Mouse (Mus musculus): Measurements from ENCODE around the gene Adk. TPM values are rescaled to one million over a fixed set of nuclear protein-coding genes. Genes with fewer than 3 reads are reported as not detected.

Adk gene
- polyA plus RNA-seq, 1 experiment from 2014 or later, result 257 TPM

DNA sequence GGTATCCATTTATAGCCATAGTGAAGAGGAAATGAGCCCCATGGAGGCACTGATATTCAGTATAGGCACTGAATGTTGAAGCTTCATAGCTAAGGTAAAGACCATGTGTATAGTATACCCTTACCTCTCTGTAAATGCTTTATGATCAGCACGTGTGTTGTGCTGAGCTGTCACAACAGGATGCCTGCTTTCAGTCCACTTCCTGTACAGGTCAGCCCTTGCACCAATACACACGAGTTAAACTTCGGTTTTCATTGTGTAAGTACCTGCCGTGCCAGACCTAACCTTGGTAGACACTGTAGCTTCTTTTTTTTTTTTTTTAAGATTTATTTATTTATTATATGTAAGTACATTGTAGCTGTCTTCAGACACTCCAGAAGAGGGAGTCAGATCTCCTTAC lies 381.0 kb downstream of the Adk start:
- H3K27ac ChIP-seq (ENCODE audit: poor library complexity, severe bottlenecking), result no peak overlapping the region
- WGBS, result 84% methylated on average over 4 of the region's 4 CpGs

DNA sequence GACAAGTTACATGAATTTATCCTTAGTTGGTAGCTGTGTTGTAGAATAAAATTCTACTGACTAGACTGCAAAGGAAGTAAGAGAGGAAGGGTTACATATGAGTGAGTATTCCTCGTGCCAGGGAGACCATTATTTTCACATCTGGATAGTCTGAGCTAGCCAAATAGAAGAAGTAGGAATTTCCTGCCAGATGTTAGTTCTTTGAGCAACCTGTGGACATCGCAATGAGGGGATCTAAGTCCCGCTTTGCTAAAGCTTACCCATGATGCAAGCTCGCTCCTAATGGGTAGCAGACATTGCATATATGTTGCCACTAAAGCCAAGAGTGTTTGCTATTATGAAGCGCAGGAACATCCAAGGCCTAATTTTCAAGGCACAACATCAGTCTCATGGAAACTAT lies 381.6 kb downstream of the Adk start:
- H3K9ac ChIP-seq, result no peak overlapping the region
- no peak overlapping the region for H3K4me2 ChIP-seq
- H3K4me1 ChIP-seq (replicated peaks), result peaks cover 38% of the 10 kb centered on the region
- 0 out of 2 replicates have a peak overlapping the region, but pooled peaks have one; percentile 27 for H3K27ac ChIP-seq (ENCODE audit: poor library complexity, severe bottlenecking)
- peaks cover 14% of the 10 kb centered on the region for H3K36me3 ChIP-seq
- H3K27me3 ChIP-seq (replicated peaks), result no peaks in the 10 kb centered on the region
- no peaks in the 10 kb centered on the region for H3K9me3 ChIP-seq (replicated peaks)
- no peak overlapping the region for H3K4me3 ChIP-seq
- ATAC-seq (ENCODE audit: insufficient number of reproducible peaks, low FRiP score), result no peak
- WGBS, result 73% methylated on average over 5 of the region's 5 CpGs

More for the DNA sequence above, 381.0 kb downstream of the Adk start:
- Histone ChIP-seq H3K4me1 (replicated peaks) (peaks cover 34% of the 10 kb centered on the region), H3K4me2 (no peak overlapping the region), H3K27me3 (replicated peaks) (no peaks in the 10 kb centered on the region), H3K9me3 (replicated peaks) (no peaks in the 10 kb centered on the region), H3K36me3 (peaks cover 16% of the 10 kb centered on the region), H3K4me3 (no peak overlapping the region), H3K9ac (no peak overlapping the region)
- no peak for ATAC-seq (ENCODE audit: insufficient number of reproducible peaks, low FRiP score)

DNA sequence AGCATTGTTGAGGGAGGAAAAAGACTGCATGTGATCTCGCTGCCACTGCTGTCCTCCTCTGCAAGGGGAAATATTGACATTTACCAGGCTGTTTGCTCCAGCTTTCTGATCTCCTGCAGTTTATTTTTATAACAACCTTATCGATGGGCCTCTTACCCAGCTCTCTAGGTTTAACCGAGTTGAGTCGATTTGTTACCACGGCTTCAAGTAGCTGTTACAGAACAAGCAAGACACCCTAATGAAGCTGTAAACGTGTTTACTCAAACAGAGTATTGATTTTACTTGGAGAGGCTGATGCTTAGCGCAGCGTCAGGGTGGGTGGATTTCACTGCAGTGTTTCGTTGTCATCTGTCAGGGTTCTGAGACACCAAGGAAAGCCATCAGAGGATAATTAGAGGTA lies 382.3 kb downstream of the Adk start:
- no peak overlapping the region for H3K9ac ChIP-seq

DNA sequence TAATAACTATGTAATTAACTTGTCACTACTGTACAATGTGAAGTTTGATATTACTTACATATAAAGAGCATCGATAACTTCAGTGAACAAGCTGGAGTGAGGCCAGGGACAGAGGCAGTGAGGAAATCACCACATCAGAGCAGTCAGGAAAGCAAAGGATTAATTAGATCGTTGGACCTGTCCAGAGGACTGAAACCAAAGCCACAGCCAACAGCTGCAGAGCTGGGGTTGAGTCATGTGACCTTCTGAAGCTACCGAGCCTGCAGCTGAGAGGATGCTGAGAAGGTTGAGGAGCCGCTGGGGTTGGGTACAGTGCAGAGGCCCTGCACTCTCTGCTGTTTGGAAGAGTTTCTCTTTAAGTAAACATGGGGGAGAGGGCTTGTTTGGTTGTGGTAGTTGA lies 387.4 kb downstream of the Adk start:
- H3K36me3 ChIP-seq, result peaks cover 8% of the 10 kb centered on the region; the same call in 1 of the 2 replicates
- no peak overlapping the region for H3K4me3 ChIP-seq
- peaks cover 48% of the 10 kb centered on the region for H3K4me1 ChIP-seq (replicated peaks)
- no peak overlapping the region for H3K9ac ChIP-seq
- peaks cover 4% of the 10 kb centered on the region; the same call in 1 of the 2 replicates for H3K9me3 ChIP-seq (replicated peaks)
- H3K4me2 ChIP-seq, result no peak overlapping the region
- WGBS, result 44% methylated on average over 4 of the region's 4 CpGs
- 0 out of 2 replicates have a peak, but pooled peaks have one; percentile 42 for ATAC-seq (ENCODE audit: insufficient number of reproducible peaks, low FRiP score)
- H3K27ac ChIP-seq (ENCODE audit: poor library complexity, severe bottlenecking), result no peak overlapping the region
- no peaks in the 10 kb centered on the region for H3K27me3 ChIP-seq (replicated peaks)

More for the DNA sequence above, 382.3 kb downstream of the Adk start:
- H3K9me3 ChIP-seq (replicated peaks), result no peaks in the 10 kb centered on the region
- no peaks in the 10 kb centered on the region for H3K27me3 ChIP-seq (replicated peaks)
- H3K4me3 ChIP-seq, result no peak overlapping the region
- 28% methylated on average over 9 of the region's 9 CpGs for WGBS
- H3K27ac ChIP-seq (ENCODE audit: poor library complexity, severe bottlenecking), result peak overlapping the region; percentile 71
- peaks cover 44% of the 10 kb centered on the region for H3K4me1 ChIP-seq (replicated peaks)
- ATAC-seq (ENCODE audit: insufficient number of reproducible peaks, low FRiP score), result no peak
- peak overlapping the region; percentile 41 for H3K4me2 ChIP-seq
- peaks cover 14% of the 10 kb centered on the region for H3K36me3 ChIP-seq

DNA sequence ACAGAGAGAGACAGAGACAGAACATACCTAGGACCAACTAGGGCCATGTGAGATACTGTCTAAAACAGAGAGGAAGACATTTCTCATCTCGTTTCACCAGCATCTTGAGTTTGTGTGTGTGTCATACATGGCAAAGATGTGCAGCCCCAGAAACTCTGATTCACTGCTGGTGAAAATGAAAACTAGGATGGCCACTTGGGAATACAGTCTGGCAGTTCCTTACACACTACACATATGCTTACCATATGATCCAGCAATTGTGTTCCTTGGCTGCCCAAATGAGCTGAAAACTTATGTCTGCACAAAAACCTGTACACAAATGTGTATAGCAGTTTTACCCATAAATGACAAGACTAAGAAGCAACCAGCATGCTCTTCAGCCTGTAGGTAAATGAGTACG lies 388.2 kb downstream of the Adk start:
- 87% methylated on average over 2 of the region's 2 CpGs for WGBS
- H3K9me3 ChIP-seq (replicated peaks), result peaks cover 4% of the 10 kb centered on the region; the same call in 1 of the 2 replicates
- no peak overlapping the region for H3K4me3 ChIP-seq
- H3K9ac ChIP-seq, result no peak overlapping the region
- no peak overlapping the region for H3K27ac ChIP-seq (ENCODE audit: poor library complexity, severe bottlenecking)
- H3K36me3 ChIP-seq, result peaks cover 8% of the 10 kb centered on the region; the same call in 1 of the 2 replicates
- no peak for ATAC-seq (ENCODE audit: insufficient number of reproducible peaks, low FRiP score)
- H3K4me2 ChIP-seq, result no peak overlapping the region
- H3K27me3 ChIP-seq (replicated peaks), result no peaks in the 10 kb centered on the region
- H3K4me1 ChIP-seq (replicated peaks), result peaks cover 44% of the 10 kb centered on the region

DNA sequence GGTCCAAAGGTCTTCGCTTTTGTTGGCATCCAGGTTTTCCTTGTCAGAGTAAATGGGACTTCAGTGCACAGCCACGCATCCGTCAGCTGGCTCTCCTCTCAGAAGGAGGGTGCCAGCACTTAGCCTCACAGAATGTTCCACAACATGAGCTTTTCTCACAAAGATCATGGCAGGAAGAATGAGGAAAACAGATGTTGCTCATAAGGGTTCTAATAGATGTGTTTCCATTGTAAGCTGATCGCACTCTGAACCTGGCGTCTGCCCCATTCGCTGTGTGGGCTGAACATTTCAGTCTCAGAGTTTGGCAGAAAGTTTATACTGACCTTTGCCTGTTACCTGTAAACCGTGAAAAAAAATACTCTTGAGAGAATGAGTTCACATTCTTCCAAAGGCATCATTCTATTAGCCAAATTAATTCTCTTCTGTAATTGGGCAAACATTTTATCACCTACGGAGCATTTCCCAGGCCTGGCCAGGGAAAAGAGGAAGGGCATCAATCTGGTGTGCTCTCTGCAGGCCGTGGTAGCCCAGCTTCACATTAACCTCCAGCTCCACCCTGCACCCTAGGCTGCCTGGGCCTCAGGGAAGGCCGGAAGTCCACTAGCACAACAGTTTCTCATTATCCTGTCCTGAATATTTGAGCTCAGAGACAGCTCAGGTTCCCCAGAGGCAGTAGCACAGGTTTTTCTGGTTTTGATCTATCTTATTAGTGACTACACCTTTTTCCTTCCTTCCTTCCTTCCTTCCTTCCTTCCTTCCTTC lies 389.6 kb downstream of the Adk start:
- H3K4me2 ChIP-seq, result no peak overlapping the region
- ATAC-seq (ENCODE audit: insufficient number of reproducible peaks, low FRiP score), result no peak

DNA sequence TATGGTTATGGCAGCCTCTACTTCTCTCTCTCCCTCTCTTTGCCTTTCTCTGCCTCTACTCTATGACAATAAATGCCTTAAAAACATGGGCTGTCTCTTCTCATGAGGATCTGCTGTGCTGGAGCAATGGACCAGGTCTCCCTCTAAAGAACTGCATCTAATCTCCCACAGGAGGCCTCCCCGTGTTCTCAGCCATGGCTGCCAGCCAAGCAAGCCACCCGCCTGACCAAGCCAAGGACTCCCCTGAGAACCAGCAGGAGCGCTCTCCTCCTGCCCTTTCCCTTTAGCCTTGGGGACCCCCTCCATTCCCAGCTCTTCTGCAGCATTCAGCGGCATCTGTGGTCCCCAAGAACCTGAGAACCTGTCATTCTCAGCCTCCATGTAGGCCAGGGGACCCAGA lies 400.2 kb downstream of the Adk start:
- WGBS, result 60% methylated on average over 4 of the region's 4 CpGs
- no peak for ATAC-seq (ENCODE audit: insufficient number of reproducible peaks, low FRiP score)
- peaks cover 16% of the 10 kb centered on the region for H3K36me3 ChIP-seq
- no peak overlapping the region for H3K4me3 ChIP-seq
- no peaks in the 10 kb centered on the region for H3K9me3 ChIP-seq (replicated peaks)
- no peak overlapping the region for H3K27ac ChIP-seq (ENCODE audit: poor library complexity, severe bottlenecking)
- H3K27me3 ChIP-seq (replicated peaks), result no peaks in the 10 kb centered on the region
- H3K4me2 ChIP-seq, result no peak overlapping the region
- H3K9ac ChIP-seq, result no peak overlapping the region
- H3K4me1 ChIP-seq (replicated peaks), result peaks cover 10% of the 10 kb centered on the region

More for the DNA sequence above, 389.6 kb downstream of the Adk start:
- no peak overlapping the region for H3K4me3 ChIP-seq
- H3K9me3 ChIP-seq (replicated peaks), result peaks cover 4% of the 10 kb centered on the region; the same call in 1 of the 2 replicates
- WGBS, result 88% methylated on average over 10 of the region's 10 CpGs
- peaks cover 37% of the 10 kb centered on the region for H3K4me1 ChIP-seq (replicated peaks)
- H3K36me3 ChIP-seq, result peaks cover 8% of the 10 kb centered on the region; the same call in 1 of the 2 replicates
- H3K27me3 ChIP-seq (replicated peaks), result no peaks in the 10 kb centered on the region
- H3K9ac ChIP-seq, result no peak overlapping the region
- H3K27ac ChIP-seq (ENCODE audit: poor library complexity, severe bottlenecking), result no peak overlapping the region

DNA sequence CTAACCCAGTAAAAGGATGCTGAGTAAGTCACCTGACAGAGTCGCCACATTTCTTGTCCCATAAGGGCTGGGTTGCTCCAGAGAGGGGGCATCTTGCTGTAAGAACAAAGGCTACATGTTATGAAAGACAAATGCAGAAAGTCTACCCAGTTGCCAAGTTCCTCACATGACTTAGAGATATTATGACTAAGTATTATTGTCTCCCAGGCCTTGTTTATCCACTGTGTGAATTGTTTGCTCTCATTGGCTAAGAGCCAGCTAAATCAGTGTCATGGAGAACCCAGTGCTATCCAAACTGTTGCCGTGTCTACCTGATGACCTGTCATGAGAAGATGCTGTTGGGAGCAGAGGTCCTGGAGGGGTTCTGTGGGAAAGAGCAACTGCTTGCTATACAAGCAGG lies 401.5 kb downstream of the Adk start:
- Histone ChIP-seq H3K4me3 (no peak overlapping the region), H3K36me3 (peaks cover 13% of the 10 kb centered on the region), H3K9me3 (replicated peaks) (no peaks in the 10 kb centered on the region), H3K27me3 (replicated peaks) (no peaks in the 10 kb centered on the region), H3K4me2 (no peak overlapping the region), H3K9ac (no peak overlapping the region), H3K27ac (ENCODE audit: poor library complexity, severe bottlenecking) (no peak overlapping the region), H3K4me1 (replicated peaks) (peaks cover 10% of the 10 kb centered on the region)
- ATAC-seq (ENCODE audit: insufficient number of reproducible peaks, low FRiP score), result no peak
- 74% methylated on average over 2 of the region's 2 CpGs for WGBS

DNA sequence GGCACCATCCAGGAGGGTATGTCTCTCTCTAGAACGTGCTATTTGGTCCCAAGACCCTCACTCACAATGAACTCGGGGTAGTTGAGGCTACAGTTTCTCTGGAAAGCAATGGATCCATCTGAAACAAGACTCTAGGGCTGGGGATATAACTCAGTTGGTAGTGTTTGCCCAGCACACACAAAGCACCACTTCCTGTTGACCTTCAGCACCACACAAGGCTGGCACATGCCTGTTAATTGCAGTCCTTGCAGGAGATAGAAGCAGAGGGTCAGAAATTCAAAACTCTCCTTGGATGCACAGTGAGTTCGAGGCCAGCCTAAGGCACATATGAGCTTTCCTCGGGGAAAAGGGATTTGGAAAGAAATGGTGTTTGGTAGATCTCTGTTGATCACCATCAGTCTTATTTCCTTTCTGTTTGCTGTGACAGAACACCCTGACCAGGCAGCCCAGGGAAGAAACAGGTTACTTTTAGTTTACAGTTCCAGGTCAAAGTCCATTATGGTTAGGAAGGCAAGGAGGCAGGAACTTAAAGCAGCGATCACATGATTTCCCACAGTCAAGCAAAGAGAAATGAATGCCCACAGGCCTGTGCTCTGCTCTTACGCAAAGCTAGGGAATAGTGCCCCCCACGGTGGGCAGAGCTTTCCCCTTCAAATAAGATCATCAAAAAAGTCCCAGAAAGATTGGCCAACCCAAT lies 403.4 kb downstream of the Adk start:
- Histone ChIP-seq H3K9ac (no peak overlapping the region), H3K36me3 (no peaks in the 10 kb centered on the region), H3K4me2 (no peak overlapping the region), H3K4me3 (no peak overlapping the region), H3K27me3 (replicated peaks) (no peaks in the 10 kb centered on the region), H3K4me1 (replicated peaks) (peaks cover 10% of the 10 kb centered on the region), H3K27ac (ENCODE audit: poor library complexity, severe bottlenecking) (no peak overlapping the region), H3K9me3 (replicated peaks) (no peaks in the 10 kb centered on the region)
- ATAC-seq (ENCODE audit: insufficient number of reproducible peaks, low FRiP score), result no peak
- 87% methylated on average over 7 of the region's 7 CpGs for WGBS

DNA sequence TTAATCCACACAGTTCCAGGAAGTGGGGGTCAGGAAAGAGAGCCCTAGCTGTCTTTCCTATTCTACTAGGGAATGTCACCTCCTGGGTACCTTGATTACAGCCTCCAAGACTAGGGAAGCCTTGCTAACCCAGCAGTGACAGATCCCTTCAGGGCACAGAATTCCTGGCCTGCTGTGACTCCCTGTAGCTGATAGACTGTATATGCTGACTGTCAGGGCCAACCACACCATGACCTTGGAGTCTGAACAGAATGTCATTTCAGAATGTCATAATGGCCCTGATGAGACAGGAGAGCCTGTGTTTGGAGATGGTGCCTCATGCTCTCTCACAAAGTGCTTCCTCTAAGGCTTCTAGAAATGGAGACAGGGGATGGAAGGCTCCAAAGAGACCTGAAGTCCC lies 404.2 kb downstream of the Adk start:
- H3K27ac ChIP-seq (ENCODE audit: poor library complexity, severe bottlenecking), result no peak overlapping the region
- peaks cover 10% of the 10 kb centered on the region for H3K4me1 ChIP-seq (replicated peaks)

DNA sequence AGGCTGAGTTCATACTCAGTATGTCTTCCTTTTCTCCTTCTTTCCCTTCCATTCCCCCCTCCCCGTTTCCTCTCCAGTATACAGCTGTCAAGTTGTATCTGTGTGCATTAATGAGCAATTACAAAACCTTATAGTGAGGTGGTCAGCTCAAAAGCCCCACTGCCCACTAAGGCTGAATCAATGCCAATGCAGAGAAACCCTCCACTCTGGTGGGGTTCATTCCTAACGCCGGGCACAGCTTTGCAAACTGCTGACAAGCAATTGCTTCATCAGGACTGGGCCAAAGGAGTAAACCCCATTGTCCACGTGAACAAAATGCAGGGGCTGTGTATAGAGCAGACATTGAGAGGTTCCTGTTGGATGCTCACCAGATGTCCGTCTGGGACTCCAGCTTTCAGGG lies 405.5 kb downstream of the Adk start:
- H3K4me2 ChIP-seq, result no peak overlapping the region
- H3K4me1 ChIP-seq (replicated peaks), result peaks cover 6% of the 10 kb centered on the region
- WGBS, result 73% methylated on average over 5 of the region's 5 CpGs
- no peaks in the 10 kb centered on the region for H3K9me3 ChIP-seq (replicated peaks)
- H3K36me3 ChIP-seq, result no peaks in the 10 kb centered on the region
- H3K27me3 ChIP-seq (replicated peaks), result no peaks in the 10 kb centered on the region
- H3K9ac ChIP-seq, result no peak overlapping the region
- H3K27ac ChIP-seq (ENCODE audit: poor library complexity, severe bottlenecking), result no peak overlapping the region
- H3K4me3 ChIP-seq, result no peak overlapping the region
- ATAC-seq (ENCODE audit: insufficient number of reproducible peaks, low FRiP score), result no peak

More for the DNA sequence above, 404.2 kb downstream of the Adk start:
- Histone ChIP-seq H3K27me3 (replicated peaks) (no peaks in the 10 kb centered on the region), H3K9me3 (replicated peaks) (no peaks in the 10 kb centered on the region), H3K36me3 (no peaks in the 10 kb centered on the region), H3K9ac (no peak overlapping the region), H3K4me3 (no peak overlapping the region), H3K4me2 (no peak overlapping the region)
- ATAC-seq (ENCODE audit: insufficient number of reproducible peaks, low FRiP score), result no peak

Measured in heart, embryonic 12.5 days (tissue).